Mouse (Mus musculus) liver, embryonic 14.5 days (tissue): ENCODE measurements at regions not wholly inside any gene's neighbourhood (a gene's known extent, or its start where the extent isn't known, plus 50 kb on each side); places are given as distances from the start of the nearest gene placed in this dataset.

Experiments used
- ATAC-seq: fragments of 200-750 bp; cut with Nextera tagmentation; 2 replicates; pipeline ENCODE4 v1.8.0; 2017; ENCODE audit warnings: moderate number of reproducible peaks, mild to moderate bottlenecking, moderate library complexity; ENCODE audit not compliant: insufficient read depth
- DNase-seq, 3 experiments: peaks; one replicate each; pipeline ENCODE4 v3.0.0-alpha.2; 2012 to 2013; ENCODE audit warnings: low read depth in 3 of 3, low spot score in 3 of 3
- H3K27ac ChIP-seq: fragments of 300-500 bp; sonication (generic); 2 replicates; pipeline ENCODE4 v1.5.1; 2014; ENCODE audit warnings: moderate library complexity, mild to moderate bottlenecking, control low read depth, inconsistent platforms
- H3K27me3 ChIP-seq: fragments of 300-500 bp; sonication (generic); 2 replicates; pipeline ENCODE4 v1.6.1; 2014; ENCODE audit warnings: mild to moderate bottlenecking, low read length, moderate library complexity; ENCODE audit not compliant: control insufficient read depth, insufficient read depth
- H3K36me3 ChIP-seq: fragments of 300-500 bp; sonication (generic); replicated peaks from 2 replicates; pipeline ENCODE4 v1.6.1; 2014; ENCODE audit warnings: low read depth; ENCODE audit not compliant: control insufficient read depth, insufficient read depth
- H3K4me1 ChIP-seq, 2 experiments: fragments of 200-500 bp in 1 of 2; fragments of 300-500 bp in 1 of 2; sonication (generic) in 1 of 2; replicated peaks; 2 replicates each; pipeline ENCODE4 v1.6.1; 2012 to 2014; ENCODE audit warnings: antibody characterized with exemption in 1 of 2, inconsistent platforms in 1 of 2, low read length in 1 of 2; ENCODE audit not compliant: control insufficient read depth in 2 of 2, insufficient read depth in 2 of 2
- H3K4me2 ChIP-seq: fragments of 300-500 bp; sonication (generic); 2 replicates; pipeline ENCODE4 v1.6.1; 2014; ENCODE audit warnings: low read depth, mild to moderate bottlenecking, control low read depth, moderate library complexity
- H3K4me3 ChIP-seq, 2 experiments: fragments of 200-500 bp in 1 of 2; fragments of 300-500 bp in 1 of 2; sonication (generic) in 1 of 2; 2 replicates each; pipeline ENCODE4 v1.5.1; 2012 to 2014; ENCODE audit warnings: low read depth in 2 of 2, low read length in 2 of 2, mild to moderate bottlenecking in 2 of 2, control low read depth in 1 of 2, inconsistent platforms in 1 of 2, moderate library complexity in 1 of 2; ENCODE audit not compliant: insufficient read depth in 1 of 2
- H3K9ac ChIP-seq: fragments of 300-500 bp; sonication (generic); replicated peaks from 2 replicates; pipeline ENCODE4 v1.6.1; 2014; ENCODE audit warnings: mild to moderate bottlenecking, control low read depth, moderate library complexity
- H3K9me3 ChIP-seq: fragments of 300-500 bp; sonication (generic); 2 replicates; pipeline ENCODE4 v1.6.1; 2016; ENCODE audit warnings: low read length, mixed read lengths; ENCODE audit not compliant: control insufficient read depth
- CTCF ChIP-seq: IDR thresholded peaks from 2 replicates; pipeline ENCODE4 v1.5.1; 2016; ENCODE audit warnings: antibody characterized with exemption, low read depth, control low read depth
- EP300 ChIP-seq: IDR thresholded peaks from 2 replicates; pipeline ENCODE4 v1.6.1; 2016; ENCODE audit warnings: antibody characterized with exemption, low read depth
- WGBS: fragments of 180-500 bp; shearing (Covaris S2); extraction: QIAGEN DNeasy Blood & Tissue Kit; methylation state at CpG from one replicate; pipeline ENCODE4 v1.1.7; 2014; ENCODE audit not compliant: insufficient replicate concordance; 5-methylcytosine and 5-hydroxymethylcytosine counted together

DNA sequence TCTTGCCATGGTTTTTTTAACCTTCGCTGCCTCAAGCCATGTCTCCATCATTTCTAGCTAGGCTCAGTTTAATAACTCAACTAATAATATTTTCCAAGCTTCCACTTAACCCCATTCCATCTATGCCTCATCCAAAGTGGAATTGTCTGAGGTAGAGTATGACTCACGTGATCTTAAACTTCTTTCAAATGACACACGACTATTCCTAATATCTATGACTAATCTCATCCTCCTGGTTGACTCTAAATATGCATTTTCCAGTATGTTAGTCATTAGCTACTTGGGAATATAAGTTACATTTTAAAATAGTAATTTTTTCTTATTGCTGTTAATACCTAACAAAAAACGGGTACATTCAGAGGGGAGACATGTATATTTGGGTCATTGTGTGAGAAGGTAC, 524.8 kb upstream of the Pappa start:
- Histone ChIP-seq H3K4me3 (no peak overlapping the region), H3K4me2 (no peak overlapping the region), H3K9me3 (no peaks in the 10 kb centered on the region), H3K27ac (no peak overlapping the region), H3K27me3 (no peaks in the 10 kb centered on the region), H3K9ac (no peak overlapping the region), H3K36me3 (no peaks in the 10 kb centered on the region), H3K4me1 (no peaks in the 10 kb centered on the region)
- DNase-seq, result no peak
- no peak for ATAC-seq
- TF ChIP-seq CTCF, result no peak
- no peak for TF ChIP-seq EP300
- WGBS, result 58% methylated on average over 4 of the region's 4 CpGs

DNA sequence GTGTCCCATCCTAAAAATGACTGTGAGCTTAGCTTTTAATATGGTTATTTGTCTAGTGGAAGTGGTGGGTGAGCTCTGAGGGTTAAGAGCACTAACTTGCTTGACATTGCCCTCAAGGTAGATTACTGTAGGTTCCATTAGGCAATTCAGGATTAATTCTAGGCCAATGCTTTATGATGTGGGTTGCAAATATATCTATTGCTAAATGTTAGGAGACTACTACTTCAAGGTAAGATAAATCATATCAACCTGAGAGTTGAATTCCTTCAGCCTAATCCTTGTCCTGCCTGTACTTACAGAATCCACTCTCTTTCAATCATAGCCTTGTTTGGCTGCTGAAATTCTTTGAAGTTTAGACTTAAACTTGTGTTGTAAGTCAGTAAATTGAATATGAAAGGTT, 501.2 kb upstream of the Pappa start:
- H3K4me3 ChIP-seq, result no peak overlapping the region
- H3K4me1 ChIP-seq, result no peaks in the 10 kb centered on the region
- no peak for DNase-seq
- H3K4me2 ChIP-seq, result no peak overlapping the region
- H3K27me3 ChIP-seq, result no peaks in the 10 kb centered on the region
- TF ChIP-seq CTCF, result no peak
- TF ChIP-seq EP300, result no peak
- no peak overlapping the region for H3K27ac ChIP-seq
- H3K9ac ChIP-seq, result no peak overlapping the region
- H3K36me3 ChIP-seq, result no peaks in the 10 kb centered on the region
- no peaks in the 10 kb centered on the region for H3K9me3 ChIP-seq
- no peak for ATAC-seq

DNA sequence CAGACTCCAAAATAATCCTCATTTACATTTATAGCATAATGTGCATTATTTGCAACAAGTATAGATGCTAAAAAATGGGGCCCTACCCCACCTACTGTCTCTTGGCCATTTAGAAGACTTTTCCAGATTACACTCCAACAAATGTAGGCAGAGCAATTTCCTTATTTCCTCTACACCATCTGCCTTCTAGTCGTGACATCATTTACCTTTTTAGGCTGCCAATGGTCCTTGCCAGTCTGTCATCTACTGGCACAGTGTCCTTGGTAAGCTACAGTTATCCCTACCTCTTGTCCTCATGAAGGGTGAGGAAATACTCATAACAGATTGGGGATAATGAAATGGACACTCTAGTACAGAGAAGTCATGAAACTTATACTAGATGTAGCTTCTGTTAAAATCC, 491.8 kb upstream of the Pappa start:
- ATAC-seq, result no peak
- Histone ChIP-seq H3K4me1 (no peaks in the 10 kb centered on the region), H3K27ac (no peak overlapping the region), H3K4me3 (no peak overlapping the region), H3K27me3 (no peaks in the 10 kb centered on the region), H3K36me3 (no peaks in the 10 kb centered on the region), H3K4me2 (no peak overlapping the region), H3K9ac (no peak overlapping the region), H3K9me3 (no peaks in the 10 kb centered on the region)
- no peak for DNase-seq
- 33% methylated on average over 1 of the region's 1 CpGs for WGBS
- no peak for TF ChIP-seq CTCF
- TF ChIP-seq EP300, result no peak

DNA sequence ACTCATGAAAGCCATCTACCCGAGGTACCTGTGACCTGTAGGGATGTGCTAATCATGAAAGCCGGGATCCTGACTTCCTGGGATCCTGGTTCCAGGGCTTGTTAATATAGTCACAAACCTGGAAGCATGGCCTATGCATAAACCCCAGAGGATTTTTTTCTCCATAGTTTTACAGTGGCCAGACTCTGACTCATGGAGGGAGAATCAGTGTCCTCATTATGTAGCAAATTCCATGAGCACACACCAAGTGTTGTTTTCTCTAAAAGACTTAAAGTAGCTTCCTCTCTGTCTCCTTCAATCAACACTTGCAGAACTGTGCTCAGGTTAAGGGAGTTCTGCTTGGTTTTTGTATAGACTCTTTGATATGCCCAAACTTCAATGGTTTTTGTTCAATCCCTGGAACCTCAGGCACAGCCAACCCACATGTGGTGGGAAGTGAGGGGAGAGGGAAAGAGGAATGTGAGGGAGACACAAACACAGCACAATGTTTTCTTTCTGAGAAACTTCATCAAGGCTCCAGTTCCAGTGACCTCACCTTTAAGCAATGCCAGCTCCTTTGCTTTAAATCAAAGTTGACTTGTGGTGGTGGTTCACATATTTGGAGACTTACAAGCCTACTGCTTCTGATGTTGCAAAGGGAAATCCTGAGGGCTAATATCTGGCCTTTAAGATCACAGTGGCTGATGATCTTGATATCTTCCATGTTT, 488.6 kb upstream of the Pappa start:
- WGBS, result 55% methylated on average over 2 of the region's 2 CpGs
- H3K4me2 ChIP-seq, result no peak overlapping the region
- no peak for ATAC-seq

DNA sequence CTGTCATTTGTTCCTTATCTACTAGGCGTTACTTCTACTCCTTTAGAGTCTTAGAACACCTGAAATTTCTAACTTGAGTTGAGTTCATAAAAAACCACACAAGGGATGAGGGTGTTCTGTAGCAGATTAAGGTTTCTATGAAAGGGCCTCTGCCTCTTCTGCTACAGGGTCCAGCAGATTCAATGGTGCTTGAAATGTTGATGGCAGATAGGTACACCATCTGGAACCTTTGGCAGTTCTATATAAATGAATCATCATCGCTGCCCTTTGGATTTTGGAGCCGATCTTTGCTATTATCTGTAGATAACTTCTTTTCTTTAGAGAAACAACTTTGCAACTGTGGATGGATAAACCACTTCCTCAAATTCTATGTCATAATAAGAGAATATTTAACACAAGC, 483.9 kb upstream of the Pappa start:
- Histone ChIP-seq H3K4me1 (no peaks in the 10 kb centered on the region), H3K36me3 (no peaks in the 10 kb centered on the region), H3K27ac (no peak overlapping the region), H3K9me3 (no peaks in the 10 kb centered on the region), H3K9ac (no peak overlapping the region), H3K4me2 (no peak overlapping the region), H3K4me3 (no peak overlapping the region), H3K27me3 (no peaks in the 10 kb centered on the region)
- ATAC-seq (no peak), DNase-seq (no peak)
- no peak for TF ChIP-seq CTCF
- no peak for TF ChIP-seq EP300
- 64% methylated on average over 3 of the region's 3 CpGs for WGBS

More for the DNA sequence above, 488.6 kb upstream of the Pappa start:
- H3K9me3 ChIP-seq, result no peaks in the 10 kb centered on the region
- H3K36me3 ChIP-seq, result no peaks in the 10 kb centered on the region
- no peaks in the 10 kb centered on the region for H3K4me1 ChIP-seq
- no peak overlapping the region for H3K27ac ChIP-seq
- no peaks in the 10 kb centered on the region for H3K27me3 ChIP-seq
- H3K4me3 ChIP-seq, result no peak overlapping the region
- DNase-seq, result no peak
- no peak overlapping the region for H3K9ac ChIP-seq
- TF ChIP-seq CTCF, result no peak
- no peak for TF ChIP-seq EP300
